Mouse (Mus musculus): ENCODE results near the gene Pex11g. TPM values are rescaled to one million over a fixed set of nuclear protein-coding genes. Genes with fewer than 3 reads are reported as not detected.

The Pex11g gene
- total and polyA plus RNA-seq, 3 experiments, result 0.35 to 1.4 TPM; not detected in 1

GRCm38 (mm10) chr8:3464309-3464708 lies 3.2 kb downstream of the Pex11g start:
- Histone ChIP-seq H3K79me2 (ENCODE audit: control insufficient read depth, insufficient read depth, low read length, poor library complexity) (no peaks in the 10 kb centered on the region; the same call in 1 of the 2 replicates), H3K27ac (ENCODE audit: control insufficient read depth, low read depth, low read length) (no peak overlapping the region), H3K4me1 (ENCODE audit: control insufficient read depth in 1 of 2, insufficient read depth in 2 of 2, low read length in 2 of 2) (peaks cover 0 to 14% of the 10 kb centered on the region in 2 experiments; a peak in 2 of 4 replicates), H3K9ac (ENCODE audit: control insufficient read depth, low read depth, low read length, poor library complexity, severe bottlenecking) (no peak overlapping the region), H3K27me3 (ENCODE audit: control insufficient read depth in 1 of 2, insufficient read depth in 2 of 2, low read length in 2 of 2) (no peaks in the 10 kb centered on the region), H3K4me3 (ENCODE audit: control insufficient read depth in 1 of 2, insufficient read depth in 1 of 2, low read depth in 2 of 2, low read length in 2 of 2) (no peak overlapping the region), H3K9me3 (replicated peaks; ENCODE audit: insufficient read depth, low read length) (no peaks in the 10 kb centered on the region), H3K36me3 (ENCODE audit: control insufficient read depth in 1 of 2, insufficient read depth in 2 of 2, low read length in 2 of 2) (peaks cover 0 to 7% of the 10 kb centered on the region in 2 experiments; a peak in 1 of 4 replicates)
- TF ChIP-seq TAL1 (IDR thresholded peaks at IDR 0.05; ENCODE audit: low read length) (no peak), CHD1 (IDR thresholded peaks at IDR 0.05; ENCODE audit: low read depth, low read length) (no peak), CTCF (IDR thresholded peaks at IDR 0.05 in 2 of 3, conservative IDR thresholded peaks at IDR 0.05 in 1 of 3; ENCODE audit: control insufficient read depth in 1 of 3, insufficient read depth in 1 of 3, low read depth in 2 of 3, low read length in 3 of 3, poor library complexity in 1 of 3, severe bottlenecking in 1 of 3) (peak; percentile 63 to 78 (median 73)), RAD21 (IDR thresholded peaks at IDR 0.05; ENCODE audit: low read depth, low read length) (peak; percentile 81), POLR2AphosphoS5 (IDR thresholded peaks at IDR 0.05; ENCODE audit: borderline replicate concordance, low read depth, low read length) (no peak), ZC3H11A (IDR thresholded peaks at IDR 0.05; ENCODE audit: low read depth, low read length) (peak; percentile 69), SMC3 (IDR thresholded peaks at IDR 0.05; ENCODE audit: low read depth, low read length) (peak; percentile 82)
- peak; percentile 78 for DNase-seq (ENCODE audit: low read depth, low spot score)

GRCm38 (mm10) chr8:3463248-3463647 lies 4.2 kb downstream of the Pex11g start:
- no peak overlapping the region for H3K9ac ChIP-seq (ENCODE audit: control insufficient read depth, low read depth, low read length, poor library complexity, severe bottlenecking)
- H3K9me3 ChIP-seq (replicated peaks; ENCODE audit: insufficient read depth, low read length), result no peaks in the 10 kb centered on the region
- peaks cover 0 to 4% of the 10 kb centered on the region in 2 experiments; a peak in 1 of 4 replicates for H3K36me3 ChIP-seq (ENCODE audit: control insufficient read depth in 1 of 2, insufficient read depth in 2 of 2, low read length in 2 of 2)
- H3K27me3 ChIP-seq (ENCODE audit: control insufficient read depth in 1 of 2, insufficient read depth in 2 of 2, low read length in 2 of 2), result no peaks in the 10 kb centered on the region
- TF ChIP-seq MAZ (IDR thresholded peaks at IDR 0.05; ENCODE audit: low read depth, low read length), result no peak
- no peak for TF ChIP-seq E2F4 (IDR thresholded peaks at IDR 0.05; ENCODE audit: borderline replicate concordance, low read depth, low read length)
- no peak for TF ChIP-seq USF1 (IDR thresholded peaks at IDR 0.05; ENCODE audit: low read depth, low read length)
- TF ChIP-seq NRF1 (IDR thresholded peaks at IDR 0.05; ENCODE audit: insufficient read depth, low read depth, low read length, poor library complexity, severe bottlenecking), result no peak
- no peak for TF ChIP-seq MYC (IDR thresholded peaks at IDR 0.05; ENCODE audit: low read depth, low read length)
- TF ChIP-seq NELFE (IDR thresholded peaks at IDR 0.05; ENCODE audit: low read depth, low read length), result no peak
- TF ChIP-seq HCFC1 (IDR thresholded peaks at IDR 0.05; ENCODE audit: low read depth, low read length), result no peak
- TF ChIP-seq ZNF384 (IDR thresholded peaks at IDR 0.05; ENCODE audit: low read depth, low read length), result no peak
- TF ChIP-seq SIN3A (IDR thresholded peaks at IDR 0.05; ENCODE audit: low read length), result no peak
- H3K79me2 ChIP-seq (ENCODE audit: control insufficient read depth, insufficient read depth, low read length, poor library complexity), result no peaks in the 10 kb centered on the region; the same call in 1 of the 2 replicates
- H3K4me1 ChIP-seq (ENCODE audit: control insufficient read depth in 1 of 2, insufficient read depth in 2 of 2, low read length in 2 of 2), result peaks cover 0 to 9% of the 10 kb centered on the region in 2 experiments; a peak in 2 of 4 replicates
- no peak overlapping the region for H3K27ac ChIP-seq (ENCODE audit: control insufficient read depth, low read depth, low read length)
- no peak for DNase-seq (ENCODE audit: low read depth, low spot score)
- no peak overlapping the region for H3K4me3 ChIP-seq (ENCODE audit: control insufficient read depth in 1 of 2, insufficient read depth in 1 of 2, low read depth in 2 of 2, low read length in 2 of 2)

Data from MEL (cell line).